In the genomic region with DNA sequence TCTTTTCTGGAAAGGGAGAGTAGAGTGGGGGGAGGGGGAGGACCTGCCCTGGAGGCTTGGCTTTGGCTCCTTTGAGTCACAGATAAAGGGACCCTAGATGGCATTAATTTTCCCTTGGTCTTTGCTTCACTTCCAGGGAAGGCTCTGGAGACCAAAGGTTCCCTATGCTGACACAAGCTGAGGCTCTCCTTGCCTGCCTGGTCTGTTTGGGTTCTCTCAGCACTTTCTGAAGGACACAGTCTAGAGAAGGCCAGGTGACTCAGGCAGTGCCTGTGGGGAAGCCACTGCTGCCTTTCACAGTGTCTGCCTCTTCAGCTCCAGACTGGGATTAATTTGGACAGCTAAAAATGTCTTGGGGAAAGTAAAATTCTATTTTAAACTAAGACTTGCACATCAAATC, we compare ENCODE assay signal across 19 mouse cellular contexts. TPM values are rescaled to one million over a fixed set of nuclear protein-coding genes. Genes with fewer than 3 reads are reported as not detected.
DNase-seq lines count a peak whose midpoint lies in the region; ATAC-seq and TF ChIP-seq lines count a peak whose summit lies in the region.
"Had no signal": no experiment of that assay in that cellular context is flagged by ENCODE, and none has a peak within 500 bp of the region (broad histone marks: within the 10 kb centered on the region; RNA-seq: fewer than 3 reads in every experiment).

No protein-coding gene starts in this region.

- peak overlapping the region; percentile 47 for H3K9ac ChIP-seq in liver, adult 2 months (ENCODE audit: low read depth, low read length)
- H3K9ac ChIP-seq in liver, embryonic 12.5 days, result no peak overlapping the region
- H3K9ac ChIP-seq: embryonic facial prominence, embryonic 12.5 days; forebrain, embryonic 12.5 days; hindbrain, embryonic 13.5 days had no signal

- H3K27me3 ChIP-seq in liver, adult 2 months (ENCODE audit: control insufficient read depth, insufficient read depth, low read length), result no peaks in the 10 kb centered on the region
- H3K27me3 ChIP-seq in liver, embryonic 12.5 days (replicated peaks), result no peaks in the 10 kb centered on the region
- H3K27me3 ChIP-seq: embryonic facial prominence, embryonic 12.5 days; forebrain, embryonic 12.5 days; hindbrain, embryonic 13.5 days had no signal

- no peaks in the 10 kb centered on the region for H3K9me3 ChIP-seq in liver, embryonic 12.5 days (replicated peaks)
- H3K9me3 ChIP-seq: embryonic facial prominence, embryonic 12.5 days; forebrain, embryonic 12.5 days; hindbrain, embryonic 13.5 days had no signal

- H3K4me3 ChIP-seq in liver, adult 2 months (ENCODE audit: insufficient read depth, low read depth, low read length), result 0 out of 2 replicates have a peak overlapping the region, but pooled peaks have one; percentile 5
- H3K4me3 ChIP-seq in liver, embryonic 12.5 days, result no peak overlapping the region
- H3K4me3 ChIP-seq: embryonic facial prominence, embryonic 12.5 days; forebrain, embryonic 12.5 days; heart, adult 2 months; hindbrain, embryonic 13.5 days had no signal

- peaks cover 11% of the 10 kb centered on the region for H3K4me1 ChIP-seq in liver, adult 2 months (ENCODE audit: control insufficient read depth, insufficient read depth, low read length)
- H3K4me1 ChIP-seq in liver, embryonic 12.5 days, result no peaks in the 10 kb centered on the region
- H3K4me1 ChIP-seq: forebrain, embryonic 12.5 days; hindbrain, embryonic 13.5 days had no signal

- no peak for ATAC-seq in liver, embryonic 12.5 days

- H3K79me2 ChIP-seq in liver, adult 2 months (ENCODE audit: control insufficient read depth, insufficient read depth, low read length), result no peaks in the 10 kb centered on the region; the same call in 1 of the 2 replicates

- no peak overlapping the region for H3K4me2 ChIP-seq in liver, embryonic 12.5 days
- H3K4me2 ChIP-seq: embryonic facial prominence, embryonic 12.5 days; forebrain, embryonic 12.5 days; hindbrain, embryonic 13.5 days; midbrain, embryonic 11.5 days had no signal

- no peak for TF ChIP-seq CTCF in liver, adult 2 months (IDR thresholded peaks at IDR 0.05; ENCODE audit: low read depth, low read length)

- peak overlapping the region; percentile 97 for H3K27ac ChIP-seq in liver, adult 2 months (replicated peaks; ENCODE audit: insufficient read depth, low read depth, low read length)
- H3K27ac ChIP-seq in liver, embryonic 12.5 days, result no peak overlapping the region
- H3K27ac ChIP-seq: embryonic facial prominence, embryonic 12.5 days; forebrain, embryonic 12.5 days; heart, adult 2 months; hindbrain, embryonic 13.5 days had no signal

- DNase-seq in cerebellum, adult 11-12 months, result peak; percentile 8
- DNase-seq in cerebellum, adult 18-20 months, result no peak
- peak; percentile 65 for DNase-seq in liver, adult 2 months (ENCODE audit: extremely low read depth, low read depth, low spot score)
- peak; percentile 69 to 71 for DNase-seq in adrenal gland, postnatal 36 days
- DNase-seq in kidney, postnatal 25 days, result peak; percentile 26 to 63
- DNase-seq in urinary bladder, adult 2 months (ENCODE audit: low spot score), result no peak
- no peak for DNase-seq in right cerebral cortex, postnatal 36 days (ENCODE audit: low spot score in 2 of 2)
- DNase-seq: cerebellum, postnatal 14 days; gastrocnemius, postnatal 25 days; heart, adult 2 months; heart, postnatal 36 days; lung, postnatal 10 days; spleen, adult 18-20 months had no signal

- no peak for TF ChIP-seq POLR2A in liver, adult 2 months (IDR thresholded peaks at IDR 0.05; ENCODE audit: extremely low read depth, insufficient read depth, low read length)

- no peaks in the 10 kb centered on the region for H3K36me3 ChIP-seq in liver, adult 2 months (ENCODE audit: control insufficient read depth, insufficient read depth, low read length)
- H3K36me3 ChIP-seq in liver, embryonic 12.5 days, result no peaks in the 10 kb centered on the region
- H3K36me3 ChIP-seq: embryonic facial prominence, embryonic 12.5 days; forebrain, embryonic 12.5 days; hindbrain, embryonic 13.5 days had no signal

RNA-seq across cellular contexts. Expression of a gene that starts 28.5 kb away (rescaled TPM):
- 1.4 and 1.7 TPM in 2 replicates for total RNA-seq in liver, adult 2 months (2014; rRNA removed)
- 0.56 and 0.60 TPM in 2 replicates for polyA plus RNA-seq in liver, adult 2 months (2012; rRNA removed)
- polyA plus RNA-seq in liver, embryonic 12.5 days (2016; fragmentation: Nextera tagmentation; extraction: Ambion mirVana), result 1.4 TPM in 2 replicates
- 1 to 10 TPM; 4.8 to 6.8 TPM for total RNA-seq in adrenal gland, postnatal 36 days (2021)
- 8.9 and 11.8 TPM in 2 replicates for polyA plus RNA-seq in urinary bladder, adult 2 months (2012; rRNA removed)
- total RNA-seq: megakaryocyte progenitor cell, adult 5-6 weeks had no signal

Comparison
In these comparisons a context has a peak if more than half of its experiments do, and no peak if none do; other contexts are left out.
1. DNase-seq: peak in cerebellum, adult 11-12 months (single experiment), liver, adult 2 months (single experiment), adrenal gland, postnatal 36 days (2 of 2) and kidney, postnatal 25 days (2 of 2); none in cerebellum, adult 18-20 months (0 of 2), urinary bladder, adult 2 months (single experiment) and right cerebral cortex, postnatal 36 days (0 of 2).